Mouse (Mus musculus) heart, embryonic 13.5 days (tissue): ENCODE data around the gene Tulp4. TPM values are rescaled to one million over a fixed set of nuclear protein-coding genes. Genes with fewer than 3 reads are reported as not detected.
"Not testable (repeated sequence)": the region's sequence is repeated elsewhere in the genome, so short reads cannot be mapped to it uniquely, and the experiment has no call there.

Source experiments
- ATAC-seq: fragments of 200-750 bp; cut with Nextera tagmentation; 2 replicates; pipeline ENCODE4 v1.8.0; 2017; ENCODE audit warnings: moderate TSS enrichment; ENCODE audit not compliant: insufficient number of reproducible peaks, low FRiP score, low TSS enrichment; ENCODE audit errors: extremely low read depth
- H3K27ac ChIP-seq: fragments of 300-500 bp; sonication (generic); replicated peaks from 2 replicates; pipeline ENCODE4 v1.5.1; 2015; ENCODE audit warnings: moderate library complexity, mild to moderate bottlenecking, inconsistent platforms
- H3K27me3 ChIP-seq: fragments of 300-500 bp; sonication (generic); replicated peaks from 2 replicates; pipeline ENCODE4 v1.6.1; 2015; ENCODE audit warnings: mild to moderate bottlenecking, inconsistent platforms
- H3K36me3 ChIP-seq: fragments of 300-500 bp; sonication (generic); 2 replicates; pipeline ENCODE4 v1.6.1; 2015; ENCODE audit warnings: mild to moderate bottlenecking, inconsistent platforms
- H3K4me1 ChIP-seq: fragments of 300-500 bp; sonication (generic); 2 replicates; pipeline ENCODE4 v1.6.1; 2015; ENCODE audit warnings: inconsistent platforms
- H3K4me2 ChIP-seq: fragments of 300-500 bp; sonication (generic); 2 replicates; pipeline ENCODE4 v1.6.1; 2015; ENCODE audit warnings: inconsistent platforms, mild to moderate bottlenecking, moderate library complexity
- H3K4me3 ChIP-seq: fragments of 300-500 bp; sonication (generic); 2 replicates; pipeline ENCODE4 v1.5.1; 2015; ENCODE audit warnings: moderate library complexity, mild to moderate bottlenecking, inconsistent platforms
- H3K9ac ChIP-seq: fragments of 300-500 bp; sonication (generic); 2 replicates; pipeline ENCODE4 v1.6.1; 2015; ENCODE audit warnings: inconsistent platforms, mild to moderate bottlenecking, moderate library complexity
- H3K9me3 ChIP-seq: fragments of 300-500 bp; sonication (generic); 2 replicates; pipeline ENCODE4 v1.6.1; 2016; ENCODE audit warnings: inconsistent platforms
- WGBS: fragments of 180-500 bp; shearing (Covaris S2); methylation state at CpG from one replicate; pipeline ENCODE4 v1.1.7; 2015; ENCODE audit warnings: mixed read lengths; 5-methylcytosine and 5-hydroxymethylcytosine counted together
- microRNA-seq: library from miRNA; unstranded; fragments of <30 nt; microRNA quantifications from one replicate; pipeline ENCODE4, GENCODE M21; 2016
- polyA plus RNA-seq: library from polyadenylated mRNA; unstranded; fragments of >200 nt; fragmentation: Nextera tagmentation; extraction: Ambion mirVana; gene quantifications from 2 replicates; pipeline ENCODE4 v1.2.1, GENCODE M21; 2015

The Tulp4 gene
- polyA plus RNA-seq, 1 experiment from 2014 or later, result 60.6 TPM

DNA sequence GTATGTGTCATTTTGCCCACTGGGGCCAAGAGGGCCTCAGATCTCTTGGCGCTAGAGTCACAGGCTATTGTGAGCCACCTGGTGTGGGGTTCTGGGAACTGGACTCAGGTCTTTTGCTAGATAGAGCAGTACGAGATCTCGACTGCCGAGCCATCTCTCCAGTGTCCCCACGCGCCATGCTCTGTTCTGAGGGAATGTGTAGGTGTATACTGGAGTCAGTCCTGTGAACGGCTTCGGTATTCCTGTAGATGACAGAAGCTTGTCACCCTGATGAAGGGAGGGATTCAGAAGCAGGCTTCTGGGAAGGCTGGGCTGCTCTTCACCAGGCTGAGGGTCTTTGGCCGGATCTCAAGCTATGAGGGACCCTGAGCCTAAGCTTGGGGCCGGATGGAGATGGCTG is 173.5 kb downstream of the Tulp4 start:
- not testable (repeated sequence) for H3K27me3 ChIP-seq, H3K4me3 ChIP-seq, H3K27ac ChIP-seq, H3K9me3 ChIP-seq, H3K9ac ChIP-seq, ATAC-seq, H3K4me2 ChIP-seq, H3K4me1 ChIP-seq, H3K36me3 ChIP-seq
- 86% methylated on average over 10 of the region's 10 CpGs for WGBS

DNA sequence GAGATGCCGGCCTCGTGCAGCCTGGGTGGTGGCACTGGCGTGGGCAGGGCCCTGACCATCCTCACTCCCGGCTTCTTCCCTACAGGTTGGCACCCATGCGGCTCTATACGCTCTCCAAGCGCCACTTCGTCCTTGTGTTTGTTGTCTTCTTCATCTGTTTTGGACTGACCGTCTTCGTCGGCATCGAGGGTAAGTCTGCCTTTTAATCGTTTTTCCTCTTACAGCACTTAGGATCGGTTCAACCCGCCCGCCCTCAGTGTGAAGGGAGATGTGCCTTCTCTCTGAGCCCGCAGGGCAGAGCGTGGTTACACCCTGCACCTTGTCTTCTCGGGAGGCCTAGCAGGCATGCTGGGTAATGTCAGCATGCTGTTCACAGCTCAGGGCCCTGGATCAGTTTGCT is 174.3 kb downstream of the Tulp4 start:
- not testable (repeated sequence) for H3K4me2 ChIP-seq, H3K4me3 ChIP-seq, H3K27me3 ChIP-seq, H3K9me3 ChIP-seq, H3K9ac ChIP-seq, H3K27ac ChIP-seq, ATAC-seq, H3K4me1 ChIP-seq, H3K36me3 ChIP-seq
- 88% methylated on average over 19 of the region's 19 CpGs for WGBS

DNA sequence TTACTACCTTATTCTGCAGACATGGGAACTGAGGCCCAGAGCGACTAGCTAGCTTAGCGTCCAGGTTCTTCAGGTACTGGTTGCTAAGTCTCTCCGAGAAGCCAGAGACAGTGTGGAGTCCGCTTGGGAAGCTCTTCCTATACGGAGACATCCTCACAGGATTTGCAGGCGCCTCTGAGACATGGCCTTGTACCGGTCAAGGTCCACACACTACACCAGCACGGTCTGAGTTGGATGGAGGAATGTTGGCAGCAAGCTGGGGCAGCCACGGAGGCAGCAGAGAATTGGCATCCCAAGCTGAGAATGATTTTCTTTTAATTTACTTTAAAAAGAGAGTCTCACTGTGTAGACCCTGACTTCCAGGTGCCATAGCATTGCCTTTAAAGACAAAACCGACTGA is 176.9 kb downstream of the Tulp4 start:
- H3K4me3 ChIP-seq, ATAC-seq, H3K27me3 ChIP-seq, H3K4me1 ChIP-seq, H3K4me2 ChIP-seq, H3K9ac ChIP-seq, H3K27ac ChIP-seq, H3K9me3 ChIP-seq, H3K36me3 ChIP-seq: not testable (repeated sequence)
- WGBS, result 88% methylated on average over 7 of the region's 10 CpGs

DNA sequence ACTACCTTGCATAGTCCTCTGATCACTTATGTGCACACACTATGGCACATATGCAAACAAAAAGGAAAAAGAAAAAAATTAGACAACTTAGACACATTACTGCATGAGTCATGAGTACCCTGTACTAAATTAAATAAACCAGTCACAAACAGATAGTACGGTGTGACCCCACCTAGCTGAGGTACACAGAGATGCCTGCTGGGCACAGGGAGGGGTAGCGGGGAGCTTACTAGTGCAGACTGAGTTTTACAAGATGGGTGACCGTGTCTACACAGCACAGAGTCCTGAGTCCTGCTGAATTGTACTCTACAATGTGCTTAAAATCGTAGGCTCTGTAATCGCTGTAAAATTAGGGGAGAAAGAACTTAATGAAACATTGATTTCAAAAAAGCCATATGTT is 179.9 kb downstream of the Tulp4 start:
- not testable (repeated sequence) for H3K27me3 ChIP-seq, ATAC-seq, H3K4me1 ChIP-seq, H3K36me3 ChIP-seq, H3K9me3 ChIP-seq, H3K4me3 ChIP-seq, H3K9ac ChIP-seq, H3K4me2 ChIP-seq, H3K27ac ChIP-seq
- WGBS, result 92% methylated on average over 5 of the region's 5 CpGs

DNA sequence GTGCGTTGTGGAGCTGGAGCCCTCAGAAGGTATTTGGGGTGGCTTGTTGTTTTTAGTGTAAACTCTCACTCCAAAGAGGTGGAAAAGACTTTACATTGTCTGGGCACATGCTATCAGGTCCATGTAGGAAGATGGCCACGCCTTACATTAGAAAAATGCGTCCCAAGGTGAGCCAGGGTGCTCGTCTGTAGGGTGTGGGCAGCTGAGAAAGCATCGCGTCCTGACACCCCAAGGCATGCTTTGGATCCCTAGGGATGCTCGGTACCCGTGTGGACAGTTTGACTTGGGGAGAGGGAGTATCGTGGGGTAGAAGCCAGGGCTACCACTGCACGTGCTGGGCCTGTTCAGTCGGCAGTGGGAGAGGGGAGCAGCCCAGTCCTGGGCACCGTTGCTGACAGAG is 182.8 kb downstream of the Tulp4 start:
- 90% methylated on average over 12 of the region's 12 CpGs for WGBS
- H3K36me3 ChIP-seq, H3K27ac ChIP-seq, H3K4me2 ChIP-seq, ATAC-seq, H3K4me1 ChIP-seq, H3K4me3 ChIP-seq, H3K27me3 ChIP-seq, H3K9ac ChIP-seq, H3K9me3 ChIP-seq: not testable (repeated sequence)

DNA sequence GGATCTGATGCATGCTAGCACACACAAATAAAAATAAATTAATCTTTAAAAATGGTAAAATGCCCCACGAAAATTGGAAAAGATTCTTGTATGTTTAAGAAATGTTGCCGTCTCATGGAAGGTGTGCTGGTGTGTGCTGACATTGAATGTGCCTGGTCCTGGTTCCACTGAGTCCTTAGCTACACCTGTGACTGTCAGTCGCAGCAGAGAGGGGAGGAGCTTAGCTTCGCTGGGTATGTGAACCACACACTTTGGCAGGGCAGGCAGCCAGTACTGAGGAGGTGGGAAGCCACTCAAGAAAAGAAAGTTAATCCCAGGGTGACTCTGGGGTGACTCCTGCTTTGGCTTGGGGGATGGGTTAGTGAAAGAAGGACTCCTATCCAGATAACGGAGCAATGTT is 187.6 kb downstream of the Tulp4 start:
- ATAC-seq, H3K27ac ChIP-seq, H3K36me3 ChIP-seq, H3K4me1 ChIP-seq, H3K4me3 ChIP-seq, H3K27me3 ChIP-seq, H3K9me3 ChIP-seq, H3K9ac ChIP-seq, H3K4me2 ChIP-seq: not testable (repeated sequence)
- no CpG with 5 or more reads among the region's 5 CpGs for WGBS

DNA sequence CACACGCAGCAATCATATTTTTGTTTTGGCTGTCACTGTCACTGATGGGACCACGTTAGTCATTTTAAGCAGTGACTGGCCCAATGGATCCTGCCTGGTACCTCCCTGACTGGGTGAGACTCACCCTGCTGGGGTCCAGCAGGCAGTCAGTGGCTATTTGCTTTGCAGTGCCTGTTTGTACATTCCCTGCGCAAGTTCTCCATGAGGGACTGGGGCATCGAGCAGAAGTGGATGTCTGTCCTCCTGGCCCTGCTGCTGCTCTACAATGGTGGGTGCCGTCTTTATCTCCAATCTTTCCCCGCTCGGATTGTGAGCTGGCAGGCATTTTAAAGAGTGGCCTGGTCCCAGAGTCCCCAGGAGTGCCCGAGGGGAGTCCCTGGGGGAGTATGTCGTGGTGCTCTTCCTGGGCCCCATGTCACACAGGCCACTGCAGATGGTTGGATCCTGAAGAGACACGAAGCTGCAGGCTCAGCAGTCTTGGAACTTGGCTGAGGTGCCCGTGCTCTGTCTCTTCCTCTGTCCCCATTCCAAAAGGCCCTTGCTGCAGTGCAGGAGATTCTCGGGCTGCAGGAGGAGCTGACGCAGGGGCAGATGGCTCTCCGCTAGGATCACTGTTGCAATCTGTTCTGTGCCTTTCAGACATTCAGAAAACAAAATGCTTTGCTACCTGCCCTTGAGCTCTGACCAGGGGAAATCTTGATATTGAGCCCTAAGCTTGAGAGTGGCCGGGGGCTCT is 191.0 kb downstream of the Tulp4 start:
- not testable (repeated sequence) for H3K27me3 ChIP-seq, H3K4me1 ChIP-seq, H3K27ac ChIP-seq, ATAC-seq, H3K9me3 ChIP-seq, H3K4me3 ChIP-seq, H3K4me2 ChIP-seq, H3K36me3 ChIP-seq, H3K9ac ChIP-seq
- WGBS, result 78% methylated on average over 9 of the region's 15 CpGs

DNA sequence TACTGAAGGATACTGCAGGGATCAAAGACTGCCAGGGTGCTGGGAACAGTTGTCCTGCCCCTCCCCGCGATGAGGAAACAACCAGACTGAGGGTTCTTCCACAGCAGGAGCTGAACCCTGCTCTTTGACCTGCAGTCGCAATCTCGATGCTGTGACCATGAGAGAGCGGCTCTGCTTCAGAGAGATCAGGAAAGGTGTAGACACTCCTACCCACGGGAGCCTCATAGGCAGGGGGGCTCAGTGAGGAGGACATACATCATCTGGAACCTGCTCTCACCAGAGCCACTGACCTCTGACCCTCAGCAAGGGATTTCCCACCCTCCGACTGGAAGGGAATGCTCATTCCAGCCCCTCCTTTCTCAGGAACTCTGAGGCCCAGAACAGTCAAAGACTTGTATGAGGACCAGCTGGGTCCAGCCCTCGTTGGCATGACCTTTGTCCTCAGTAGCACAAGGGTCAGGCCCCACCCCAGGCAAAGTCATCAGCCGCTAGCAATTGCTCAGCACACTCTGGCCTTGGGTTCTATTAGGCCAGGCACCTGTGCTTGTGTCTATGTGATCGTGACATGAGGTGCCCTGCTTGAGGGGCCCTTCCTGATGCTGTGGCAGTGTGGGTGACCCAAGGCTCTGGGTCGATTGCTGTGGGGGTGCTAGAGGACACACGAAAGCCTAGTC is 194.1 kb downstream of the Tulp4 start:
- not testable (repeated sequence) for H3K4me3 ChIP-seq, H3K4me1 ChIP-seq, H3K4me2 ChIP-seq, H3K27me3 ChIP-seq, H3K36me3 ChIP-seq, H3K9me3 ChIP-seq, H3K27ac ChIP-seq, ATAC-seq, H3K9ac ChIP-seq
- WGBS, result 77% methylated on average over 7 of the region's 12 CpGs

Small RNAs within 50 kb of the gene (microRNA-seq; reads per million reads assigned to microRNA genes)
- not detected for gene Gm22774

Other genes starting within 250 kb of the Tulp4 start
- 3.0 and 3.1 TPM in 2 replicates for gene Synj2, start 165.2 kb upstream of the Tulp4 start, polyA plus RNA-seq
- gene Serac1, start 26.7 kb upstream of the Tulp4 start, polyA plus RNA-seq, result 5.1 and 5.6 TPM in 2 replicates
- gene Gtf2h5, start 26.7 kb upstream of the Tulp4 start, polyA plus RNA-seq, result 126 and 154 TPM in 2 replicates
- 15.4 and 16.3 TPM in 2 replicates for gene Tmem181a, start 150.4 kb downstream of the Tulp4 start, polyA plus RNA-seq
- gene Dynlt1a, start 211.1 kb downstream of the Tulp4 start, polyA plus RNA-seq, result 11.3 and 13.4 TPM in 2 replicates